Mouse (Mus musculus) erythroblast, embryonic 14.5 days (primary cell): ENCODE measurements around the gene Ptprt.

Experiments
- GATA1 ChIP-seq: IDR thresholded peaks from 2 replicates; pipeline ENCODE4 v1.6.1; 2012; ENCODE audit warnings: low read length, inconsistent platforms, mixed read lengths
- TAL1 ChIP-seq: IDR thresholded peaks from 3 replicates; pipeline ENCODE4 v1.6.1; 2012; ENCODE audit warnings: low read length, inconsistent platforms, mixed read lengths

DNA sequence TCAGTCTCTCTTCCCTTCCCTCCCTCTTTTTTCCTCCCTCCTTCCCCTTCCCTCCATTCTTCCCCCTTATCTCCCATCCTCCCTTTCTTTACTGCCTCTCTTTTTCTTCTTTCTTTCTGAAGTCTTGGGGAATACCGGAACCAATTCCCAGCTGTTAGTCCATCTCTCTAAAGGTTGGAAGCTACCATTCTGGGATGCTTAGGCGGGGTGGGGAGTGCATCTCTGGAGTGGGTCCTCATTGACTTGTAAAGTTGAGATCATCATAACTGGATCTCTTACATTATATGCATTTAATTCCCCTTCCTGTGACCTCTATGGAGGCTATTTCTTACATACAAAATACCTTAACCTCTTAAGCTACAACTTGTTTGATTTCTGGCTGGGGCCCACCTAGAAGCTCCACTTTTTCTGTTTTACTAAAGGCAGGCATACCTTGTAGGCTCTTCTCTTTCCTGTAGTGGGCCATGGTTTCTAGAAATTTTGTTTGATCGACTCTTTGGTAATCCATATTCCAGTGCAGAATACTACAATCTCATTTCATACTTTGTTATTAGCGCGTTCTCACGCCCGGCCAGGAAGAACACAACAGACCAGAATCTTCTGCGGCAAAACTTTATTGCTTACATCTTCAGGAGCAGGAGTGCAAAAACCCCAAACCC is 1149.7 kb downstream of the Ptprt start:
- TF ChIP-seq GATA1 (no peak), TAL1 (no peak)
